Mouse (Mus musculus) spleen, adult 2 months (tissue): ENCODE measurements around the gene 4930442H23Rik.

Experiments used
- CTCF ChIP-seq: fragments of 200-500 bp; IDR thresholded peaks from 2 replicates; pipeline ENCODE4 v1.5.1; 2011; ENCODE audit warnings: mild to moderate bottlenecking, inconsistent platforms; ENCODE audit not compliant: insufficient read depth, insufficient read length, insufficient replicate concordance; ENCODE audit errors: extremely low read depth
- POLR2A ChIP-seq: fragments of 200-500 bp; IDR thresholded peaks from 2 replicates; pipeline ENCODE4 v1.6.1; 2011; ENCODE audit warnings: low read depth, low read length, inconsistent platforms

DNA sequence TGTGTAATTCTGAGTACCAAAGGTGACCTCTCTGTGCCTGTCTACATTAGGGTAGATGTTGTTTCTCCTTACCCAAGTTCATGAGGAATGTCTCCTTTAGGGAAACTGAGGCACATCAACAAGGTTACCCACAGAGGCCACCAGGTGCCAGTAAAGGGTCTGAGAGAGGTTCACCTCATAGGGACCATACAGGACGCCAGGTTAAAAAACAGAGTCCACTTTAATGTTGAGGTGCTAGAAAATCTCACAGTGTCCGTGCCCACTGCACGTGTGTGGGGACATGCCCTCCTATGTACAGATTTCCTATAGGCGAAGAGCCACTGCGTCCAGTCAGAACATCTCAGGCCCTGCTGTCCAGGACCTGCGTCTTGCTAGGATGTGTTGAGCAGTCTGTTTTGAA, 15.3 kb upstream of the 4930442H23Rik start:
- no peak for TF ChIP-seq CTCF
- TF ChIP-seq POLR2A, result no peak
